Mouse (Mus musculus): ENCODE results near the gene 6030445D17Rik.

DNA sequence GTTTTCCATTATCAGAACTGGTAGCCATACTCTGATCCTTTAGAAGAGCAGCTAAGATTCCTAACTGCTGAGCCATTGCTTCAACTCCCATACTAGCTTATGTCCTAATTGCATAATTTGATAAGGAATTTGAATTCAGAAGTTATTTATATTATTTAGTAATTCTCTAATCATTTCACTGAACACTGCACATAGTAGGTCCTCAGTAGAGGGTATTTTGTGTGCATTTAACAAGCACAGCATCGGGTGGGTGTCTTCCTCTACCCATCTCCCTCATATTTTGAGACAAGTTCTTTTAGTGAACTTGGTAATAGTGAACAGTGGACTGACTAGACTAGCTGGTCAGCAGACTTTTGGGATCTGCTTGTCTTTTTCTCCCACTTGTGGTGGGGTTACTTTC, 14.6 kb downstream of the 6030445D17Rik start:
- TF ChIP-seq POLR2A (IDR thresholded peaks at IDR 0.05; ENCODE audit: low read depth, low read length) (no peak), CTCF (IDR thresholded peaks at IDR 0.05; ENCODE audit: extremely low read depth, insufficient read length, insufficient replicate concordance, low read depth, low read length) (no peak)

All from small intestine, adult 2 months (tissue).